Mouse (Mus musculus) induced T-regulatory cell, adult 2 months (primary cell): ENCODE data around the gene Zfp51.
"Not testable (repeated sequence)": the region's sequence is repeated elsewhere in the genome, so short reads cannot be mapped to it uniquely, and the experiment has no call there.

Experiments
- DNase-seq: peaks from one replicate; pipeline ENCODE4 v3.0.0-alpha.2; 2012; ENCODE audit warnings: low read depth

Gene Zfp51

GRCm38 (mm10) chr17:21450138-21450704, at the start of gene Zfp51:
Zfp51 (plus strand) TSS chr17:21450374.
- peak; percentile 99 for DNase-seq

DNA sequence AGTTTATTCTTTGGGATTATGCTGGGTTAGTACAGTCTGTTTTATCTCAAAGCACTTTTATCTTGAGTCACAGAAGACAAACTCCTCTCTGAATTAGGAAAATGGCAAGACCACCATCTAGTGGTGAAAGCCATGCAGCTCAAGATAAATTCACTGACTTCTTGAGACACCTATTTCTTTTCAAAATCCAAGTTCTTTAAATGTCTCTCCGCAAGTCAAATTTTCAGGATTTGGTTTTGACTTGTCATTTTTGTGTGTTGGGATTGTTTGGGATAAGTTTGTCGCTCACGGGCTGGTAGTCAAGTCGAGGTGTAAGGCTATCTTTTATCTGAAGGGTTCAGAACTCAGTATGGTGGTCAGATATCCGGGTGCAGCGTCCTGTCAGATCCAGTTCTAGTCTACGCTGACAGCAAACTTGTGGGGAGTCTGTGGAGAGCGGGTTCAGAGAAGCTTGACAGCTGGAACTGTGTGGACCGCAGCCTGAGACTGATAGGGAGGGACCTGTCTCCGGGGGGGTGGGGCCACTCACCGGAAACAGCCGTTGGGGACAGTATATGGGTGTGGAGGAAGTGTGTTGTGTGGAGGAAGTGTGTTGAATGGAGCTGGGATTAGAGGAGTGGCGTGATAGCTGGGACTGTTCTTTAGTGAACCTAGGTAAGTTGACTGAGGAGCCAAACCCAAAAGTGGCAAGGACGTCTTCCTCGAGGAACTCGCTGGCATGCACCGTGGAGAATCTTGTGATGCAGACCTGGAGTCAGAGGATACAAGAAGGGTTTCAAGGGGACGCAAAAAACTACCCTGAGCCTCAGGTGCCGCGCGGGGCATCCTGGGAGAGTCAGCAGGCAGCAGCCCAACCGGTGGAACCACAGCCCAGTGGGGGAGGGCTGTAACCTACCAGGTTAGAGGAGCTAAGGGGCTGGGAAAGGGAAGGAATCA, 27.2 kb upstream of the Zfp51 start, which contains the start of gene Zfp54:
Gene Zfp54, plus strand, starts transcription at position 564 of the 936 bp plus-strand sequence.
- DNase-seq: peak; percentile 91

DNA sequence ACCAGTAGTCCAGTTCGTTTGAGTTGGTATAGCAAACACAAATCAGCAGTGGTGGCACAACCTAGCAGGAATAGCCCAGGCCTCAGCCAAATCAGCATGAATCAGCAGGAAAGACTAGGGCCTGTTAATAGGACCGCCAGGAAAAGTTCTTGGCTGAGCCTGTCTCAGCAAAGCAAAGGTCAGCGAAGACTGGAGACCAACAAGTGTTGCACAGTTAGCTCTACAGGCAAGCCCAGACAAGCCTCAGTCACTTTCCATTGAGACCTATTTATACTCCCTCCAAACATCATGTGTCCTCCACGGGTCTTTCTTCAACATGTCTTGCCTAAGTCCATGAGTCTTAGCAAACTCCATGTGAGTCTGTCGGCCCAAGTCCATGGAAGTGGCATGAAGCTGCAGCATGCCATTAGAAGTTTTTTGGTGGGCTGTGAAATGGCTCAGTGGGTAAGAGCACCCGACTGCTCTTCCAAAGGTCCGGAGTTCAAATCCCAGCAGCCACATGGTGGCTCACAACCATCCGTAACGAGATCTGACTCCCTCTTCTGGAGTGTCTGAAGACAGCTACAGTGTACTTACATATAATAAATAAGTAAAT, 11.3 kb upstream of the Zfp51 start:
- not testable (repeated sequence) for DNase-seq

DNA sequence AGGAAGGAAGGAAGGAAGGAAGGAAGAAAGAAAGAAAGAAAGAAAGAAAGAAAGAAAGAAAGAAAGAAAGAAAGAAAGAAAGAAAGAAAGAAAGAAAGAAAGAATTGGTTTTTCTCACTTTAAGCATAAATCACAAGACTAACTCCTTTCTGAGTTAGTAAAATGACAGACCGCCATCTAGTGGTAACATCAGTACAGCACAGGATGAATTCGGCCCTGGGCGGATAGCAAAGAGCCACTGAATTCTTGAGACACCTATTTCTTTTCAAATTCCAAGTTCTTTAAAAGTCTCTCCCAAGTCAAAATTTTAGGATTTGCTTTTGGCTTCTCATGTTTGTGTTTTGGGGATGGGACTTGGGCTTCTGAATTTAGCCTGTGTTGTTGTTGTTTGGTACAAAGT, 505 bp upstream of the Zfp51 start:
- DNase-seq: peak; percentile 94

- peak; percentile 83 for DNase-seq
Measured at GRCm38 (mm10) chr17:21463550-21463949, 13.4 kb downstream of the Zfp51 start.

DNA sequence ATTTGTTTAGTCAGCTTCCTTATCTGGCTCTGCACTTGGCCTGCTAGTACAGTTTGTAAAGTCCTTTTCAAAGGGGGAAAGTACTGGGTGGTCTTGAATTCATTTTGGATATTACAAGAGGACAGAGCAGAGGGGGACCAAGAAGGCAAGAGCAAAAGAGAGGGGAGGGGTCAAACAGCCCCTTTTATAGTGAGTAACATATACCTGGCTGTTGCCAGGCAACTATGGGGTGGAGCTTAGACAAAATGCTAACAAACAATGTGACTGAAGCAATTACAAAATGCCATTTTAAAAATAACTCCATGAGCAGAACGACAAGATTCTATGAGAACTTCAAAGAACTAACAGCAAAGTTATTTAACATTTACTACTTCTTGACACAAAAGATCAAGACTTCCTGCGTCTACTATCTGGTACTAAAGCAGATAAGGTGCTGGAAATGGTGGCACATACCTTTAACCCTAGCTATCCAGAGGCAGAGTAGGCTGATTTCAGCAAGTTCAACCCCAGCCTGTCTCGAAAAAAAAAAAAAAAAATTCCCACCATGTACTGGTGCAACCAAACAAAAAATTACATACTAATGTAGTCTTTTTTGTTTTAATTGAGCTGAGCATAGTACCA, 22.0 kb downstream of the Zfp51 start:
- peak; percentile 82 for DNase-seq

DNA sequence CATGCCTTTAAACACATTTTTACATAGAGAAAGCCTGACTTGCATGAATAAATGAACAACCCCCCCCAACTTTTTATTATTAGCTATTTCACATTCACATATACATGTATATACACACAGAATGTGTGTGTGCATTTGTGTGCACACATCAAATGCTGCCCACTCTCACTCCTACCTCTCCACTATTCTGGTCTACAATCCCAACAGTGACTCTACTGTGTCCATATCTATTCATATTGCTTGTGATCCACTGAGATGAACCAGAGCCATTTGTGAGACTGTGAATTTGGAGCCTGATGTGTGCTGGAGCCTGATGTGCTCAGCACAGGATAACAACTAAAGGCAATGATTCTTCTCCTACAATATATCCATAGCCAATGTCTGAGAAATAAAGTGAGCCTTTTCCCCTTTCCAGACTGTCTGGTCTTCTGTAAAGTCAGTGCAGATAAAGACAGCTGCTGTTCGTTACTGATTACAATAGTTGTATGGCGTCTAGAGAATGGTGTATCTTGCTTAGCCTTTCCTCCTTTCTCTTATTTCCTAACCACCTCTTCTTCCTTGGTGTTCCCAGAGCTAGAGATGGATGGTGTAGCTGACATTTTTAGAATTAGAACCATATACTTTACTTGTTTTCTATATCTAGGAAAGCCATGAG, 22.6 kb downstream of the Zfp51 start:
- peak; percentile 59 for DNase-seq

GRCm38 (mm10) chr17:21473362-21474190, 23.4 kb downstream of the Zfp51 start:
- DNase-seq: peak; percentile 82

- peak; percentile 79 for DNase-seq
Measured at GRCm38 (mm10) chr17:21474729-21475128, 24.6 kb downstream of the Zfp51 start.

GRCm38 (mm10) chr17:21475290-21475689, 25.1 kb downstream of the Zfp51 start:
- DNase-seq: peak; percentile 50

DNA sequence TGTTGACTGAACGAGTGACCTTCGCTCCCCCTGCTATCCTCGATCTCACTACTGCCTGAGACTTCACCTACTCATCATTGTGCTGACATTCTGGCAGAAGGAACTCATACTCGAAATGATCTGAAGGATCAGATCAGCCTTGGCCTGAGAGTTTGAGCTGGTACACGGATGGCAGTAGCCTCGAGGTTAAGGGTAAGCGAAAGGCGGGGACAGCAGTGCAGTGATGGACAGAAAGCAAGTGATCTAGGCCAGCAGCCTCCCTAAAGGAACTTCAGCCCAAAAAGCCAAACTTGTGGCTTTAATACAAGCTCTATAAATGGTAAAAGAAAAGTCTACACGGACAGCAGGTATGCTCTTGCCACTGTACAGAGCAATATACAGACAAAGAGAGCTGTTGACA, 26.2 kb downstream of the Zfp51 start:
- not testable (repeated sequence) for DNase-seq

- peak; percentile 60 for DNase-seq
Measured at GRCm38 (mm10) chr17:21478103-21478777, 28.1 kb downstream of the Zfp51 start.

DNA sequence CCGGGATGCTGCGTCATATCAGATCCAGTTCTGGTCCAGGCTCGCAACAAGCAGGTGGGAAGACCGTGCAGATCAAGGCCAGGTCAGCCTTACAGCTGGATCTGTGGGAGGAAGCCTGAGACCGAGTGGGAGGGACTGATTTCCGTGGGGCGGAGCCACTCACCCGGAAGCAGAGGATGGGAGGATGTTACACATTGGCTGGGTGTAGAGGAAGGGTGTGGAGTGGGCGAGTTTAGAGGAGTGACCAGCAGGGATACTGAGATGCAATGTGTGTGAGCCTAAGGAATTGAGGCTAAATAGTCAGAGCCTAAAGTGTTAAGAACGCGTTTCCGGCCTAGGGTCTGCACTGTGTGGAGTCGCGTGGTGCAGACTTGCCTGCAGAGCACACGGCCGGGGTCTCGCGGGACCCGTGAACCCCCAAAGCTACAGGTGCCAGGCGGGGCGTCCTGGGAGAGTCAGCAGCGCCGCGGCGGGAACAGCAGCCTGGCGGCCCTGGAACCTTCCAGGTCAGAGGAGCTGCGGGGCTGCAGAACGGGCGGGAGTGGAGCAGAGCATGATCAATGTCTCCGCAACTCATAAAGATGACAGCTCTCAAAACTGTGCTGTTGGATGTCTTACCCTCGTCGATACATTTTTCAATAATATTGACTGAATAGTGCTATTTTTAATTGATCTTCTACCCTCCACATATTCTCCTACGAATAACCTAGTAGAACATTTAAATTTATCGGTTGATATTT, 38.8 kb downstream of the Zfp51 start, which contains the start of gene Zfp53:
Gene Zfp53, plus strand, starts transcription at position 239 of the 740 bp plus-strand sequence.
- peak; percentile 92 for DNase-seq

DNA sequence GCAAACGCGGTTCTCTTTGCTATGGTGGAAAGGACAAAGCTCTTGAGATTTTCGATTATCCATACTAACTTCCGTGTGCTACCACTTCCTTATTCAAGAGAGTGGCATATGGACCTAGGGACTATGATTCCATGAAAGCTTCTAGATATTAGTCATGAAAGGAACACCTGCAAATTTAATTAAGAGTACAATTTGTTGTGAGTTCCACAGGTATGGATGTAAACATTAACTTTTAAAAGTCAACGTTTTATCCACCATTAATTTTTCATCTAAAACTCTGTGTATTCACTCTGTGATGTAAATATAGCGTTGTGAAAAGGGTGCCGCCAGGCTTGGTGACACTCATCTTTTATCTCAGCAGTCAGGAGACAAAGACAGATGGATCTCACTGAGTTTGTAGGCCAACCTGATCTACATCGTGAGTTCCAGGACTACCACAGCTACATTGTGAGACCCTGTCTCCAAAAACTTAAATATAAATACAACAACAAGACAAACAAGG, 39.4 kb downstream of the Zfp51 start:
- peak; percentile 67 for DNase-seq

GRCm38 (mm10) chr17:21501365-21501764, 51.2 kb downstream of the Zfp51 start:
- no peak for DNase-seq

DNA sequence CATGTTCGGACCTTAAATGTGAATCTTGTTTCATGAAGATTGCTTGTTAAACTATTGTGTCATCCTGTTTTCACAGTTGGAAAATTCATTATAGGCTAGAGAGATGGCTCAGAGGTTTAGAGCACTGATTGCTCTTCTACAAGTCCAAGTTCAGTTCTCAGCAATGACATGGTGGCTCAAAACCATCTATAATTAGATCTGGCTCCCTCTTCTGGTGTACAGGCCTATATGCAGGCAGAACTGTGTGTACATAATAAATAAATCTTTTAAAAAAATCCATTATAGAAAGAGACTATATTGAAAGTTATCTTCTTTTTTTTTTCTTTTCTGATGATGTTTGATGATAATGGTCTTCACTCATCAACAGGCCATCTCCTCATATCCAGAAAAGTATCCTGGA, 54.4 kb downstream of the Zfp51 start:
- peak; percentile 49 for DNase-seq

GRCm38 (mm10) chr17:21506258-21506657, 56.1 kb downstream of the Zfp51 start:
- no peak for DNase-seq

DNA sequence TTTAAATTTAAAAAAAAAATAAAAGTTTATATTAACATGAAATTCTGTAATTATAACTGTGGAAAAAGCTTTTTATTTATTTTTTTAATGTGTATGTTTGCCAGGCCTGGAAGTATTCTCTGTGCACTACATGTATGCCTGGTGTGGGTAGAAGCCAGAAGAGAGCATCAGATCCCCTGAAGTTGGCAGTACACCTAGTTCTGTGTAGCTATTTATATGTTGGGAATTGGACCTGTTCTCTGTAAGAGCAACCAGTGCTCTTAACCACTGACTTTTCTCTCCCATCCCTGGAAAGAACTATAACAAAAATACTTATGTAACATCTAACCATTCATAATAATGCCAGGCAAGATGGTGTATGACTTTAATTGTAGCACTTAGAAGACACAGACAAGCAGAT, 59.6 kb downstream of the Zfp51 start:
- DNase-seq: no peak
